Mouse (Mus musculus) frontal cortex, postnatal 14 days (tissue): ENCODE measurements around the gene Fpgs.

Source experiments
- DNase-seq, 2 experiments: peaks; one replicate each; pipeline ENCODE4 v3.0.0; 2022; ENCODE audit warnings: low spot score in 2 of 2

Fpgs gene

GRCm38 (mm10) chr2:32671907-32672595, 31.9 kb downstream of the Fpgs start:
- no peak for DNase-seq

- DNase-seq: no peak
Observed at GRCm38 (mm10) chr2:32671147-32671546, 32.8 kb downstream of the Fpgs start.

GRCm38 (mm10) chr2:32669876-32670275, 34.1 kb downstream of the Fpgs start:
- no peak for DNase-seq

- no peak for DNase-seq
Observed at GRCm38 (mm10) chr2:32668176-32668575, 35.8 kb downstream of the Fpgs start.

- DNase-seq: no peak
Observed at GRCm38 (mm10) chr2:32667775-32668174, 36.2 kb downstream of the Fpgs start.

- DNase-seq: no peak
Observed at GRCm38 (mm10) chr2:32665853-32666252, 38.1 kb downstream of the Fpgs start.

DNA sequence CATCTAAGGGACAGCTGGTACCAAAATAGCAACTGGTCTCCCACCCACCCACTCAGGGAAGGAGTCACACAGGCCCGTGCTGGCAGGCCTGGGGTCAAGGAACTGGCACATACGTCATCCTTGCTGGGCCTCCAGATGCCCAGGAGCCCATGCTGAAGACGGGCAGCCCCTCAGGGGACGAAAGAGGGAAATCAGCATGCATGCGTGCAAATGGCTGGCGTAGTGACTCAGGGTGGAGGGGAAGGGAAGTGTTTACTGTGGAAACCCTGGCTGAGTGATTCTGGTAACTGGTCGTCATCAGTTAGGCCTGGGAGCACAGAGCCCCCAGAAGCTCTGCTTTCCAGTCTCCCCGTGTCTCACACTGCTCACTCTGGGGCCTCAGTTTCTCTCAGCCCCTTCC, 38.6 kb downstream of the Fpgs start:
- no peak for DNase-seq

DNA sequence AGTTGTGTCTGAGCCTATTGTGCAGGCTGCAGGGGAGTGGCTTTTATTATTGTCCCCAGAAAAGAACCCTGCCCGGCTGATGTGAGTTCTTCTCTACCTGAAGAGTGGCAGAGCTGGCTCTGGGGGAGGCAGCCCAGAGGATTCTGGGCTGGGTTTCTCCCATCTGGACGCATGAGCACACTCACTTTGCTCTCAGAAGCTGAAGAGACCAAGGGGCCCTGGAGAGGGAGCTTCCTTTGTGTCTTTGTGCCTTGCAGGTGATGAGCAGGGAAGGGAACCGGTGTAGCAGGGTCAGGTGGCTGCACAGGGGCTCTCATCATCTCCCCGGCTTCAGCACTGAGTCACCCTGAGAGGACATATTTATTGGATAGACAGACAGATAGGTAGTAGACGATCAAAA, 41.7 kb downstream of the Fpgs start:
- DNase-seq: no peak

GRCm38 (mm10) chr2:32661509-32662107, 42.3 kb downstream of the Fpgs start:
- no peak for DNase-seq

DNA sequence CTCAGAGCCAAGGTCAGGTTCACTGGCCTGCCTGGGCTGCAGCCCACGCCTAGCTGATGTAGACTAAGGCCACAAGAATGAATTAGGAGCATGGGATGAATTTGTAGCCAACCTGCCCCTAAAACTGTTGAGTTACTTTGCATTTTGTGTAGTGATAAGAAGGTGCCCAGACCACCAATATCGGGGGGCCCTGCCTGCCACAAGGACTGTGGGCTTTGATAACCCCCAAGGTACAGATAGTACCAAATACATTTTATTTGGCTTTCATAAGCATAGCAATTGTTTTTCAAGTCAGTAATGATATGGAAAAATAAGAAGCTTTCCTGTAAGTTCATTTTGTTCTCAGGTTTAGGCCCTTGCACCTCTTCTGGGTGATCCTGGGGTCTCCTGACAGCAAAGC, 45.1 kb downstream of the Fpgs start:
- DNase-seq: no peak

- DNase-seq: no peak
Observed at GRCm38 (mm10) chr2:32655826-32656225, 48.1 kb downstream of the Fpgs start.

- no peak for DNase-seq
Observed at GRCm38 (mm10) chr2:32655394-32655744, 48.6 kb downstream of the Fpgs start.

DNA sequence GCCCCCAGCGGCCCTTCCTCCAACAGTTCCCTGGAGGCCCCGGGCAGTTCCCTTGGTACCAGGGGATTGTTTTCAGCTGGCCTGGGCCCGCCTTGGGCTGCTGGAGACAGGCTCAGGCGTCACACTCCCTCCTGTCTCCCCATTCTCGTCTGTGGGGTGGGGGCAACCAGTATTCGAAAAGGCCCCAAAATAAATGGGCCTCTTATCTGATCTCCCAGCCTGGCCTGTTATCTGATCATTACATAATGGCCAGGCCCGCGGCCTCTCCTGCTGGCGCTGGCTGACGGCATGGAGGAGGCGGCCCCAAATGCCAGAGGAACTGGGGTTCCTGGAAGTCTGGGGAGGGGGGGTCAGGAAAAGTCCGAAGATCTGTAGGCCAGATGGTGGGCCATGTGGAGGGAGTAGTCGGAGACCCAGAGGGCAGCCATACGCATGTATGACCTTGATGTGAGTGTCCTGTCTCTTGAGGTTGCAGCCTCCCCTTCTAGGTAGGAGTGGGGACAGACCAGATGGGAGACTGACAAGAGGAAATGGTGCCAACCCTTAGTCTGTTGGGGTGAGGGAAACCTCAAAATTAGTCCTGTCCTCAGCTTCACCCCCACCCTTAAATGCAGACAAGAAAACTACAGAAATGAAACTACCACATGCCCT, 49.1 kb downstream of the Fpgs start:
- DNase-seq: no peak

DNA sequence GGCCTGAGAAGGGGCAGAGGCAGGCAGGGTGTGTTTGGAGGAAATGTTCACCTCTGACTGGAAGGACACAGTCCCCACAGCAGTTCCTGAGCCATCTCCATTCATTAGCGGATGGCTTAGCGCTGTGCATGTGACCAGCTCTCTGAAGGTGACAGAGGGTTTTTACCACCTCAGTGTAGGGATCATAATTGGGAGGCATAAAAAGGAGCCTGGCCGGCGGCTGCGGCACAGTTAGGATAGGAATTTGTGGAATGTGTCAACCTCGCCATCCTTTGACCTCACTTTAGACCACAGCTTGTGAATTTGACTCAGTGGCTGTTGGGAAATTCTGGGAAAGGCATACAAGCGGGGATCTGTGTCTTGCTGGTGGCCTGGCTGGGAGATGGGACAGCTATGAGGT, 50.2 kb downstream of the Fpgs start:
- DNase-seq: no peak

DNA sequence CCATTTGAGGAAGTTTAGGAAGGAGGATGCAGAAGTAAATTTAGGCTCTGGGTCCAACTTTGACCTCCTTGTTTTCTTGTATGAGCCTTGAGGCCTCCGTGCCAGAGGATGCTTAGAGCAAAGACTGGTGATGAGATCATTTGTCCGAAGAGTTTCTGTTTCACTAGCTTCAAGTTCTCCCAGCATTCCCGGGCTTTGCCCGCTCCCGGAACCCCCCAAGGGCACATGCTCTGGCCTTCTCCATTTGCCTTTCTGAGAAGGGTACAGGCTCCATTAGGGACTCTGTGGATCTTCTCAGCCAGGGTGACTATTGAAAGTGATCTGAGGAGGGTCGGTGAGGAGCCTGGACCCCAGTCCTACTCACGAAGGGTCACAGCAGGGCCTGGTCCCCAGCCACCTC, 56.6 kb downstream of the Fpgs start:
- DNase-seq: no peak

GRCm38 (mm10) chr2:32646379-32647056, 57.4 kb downstream of the Fpgs start, which contains the start of gene Eng:
Eng (plus strand) TSS chr2:32646595.
- no peak for DNase-seq

GRCm38 (mm10) chr2:32645647-32646046, 58.3 kb downstream of the Fpgs start:
- DNase-seq: no peak

- no peak for DNase-seq
Observed at GRCm38 (mm10) chr2:32644799-32645475, 59.0 kb downstream of the Fpgs start.

DNA sequence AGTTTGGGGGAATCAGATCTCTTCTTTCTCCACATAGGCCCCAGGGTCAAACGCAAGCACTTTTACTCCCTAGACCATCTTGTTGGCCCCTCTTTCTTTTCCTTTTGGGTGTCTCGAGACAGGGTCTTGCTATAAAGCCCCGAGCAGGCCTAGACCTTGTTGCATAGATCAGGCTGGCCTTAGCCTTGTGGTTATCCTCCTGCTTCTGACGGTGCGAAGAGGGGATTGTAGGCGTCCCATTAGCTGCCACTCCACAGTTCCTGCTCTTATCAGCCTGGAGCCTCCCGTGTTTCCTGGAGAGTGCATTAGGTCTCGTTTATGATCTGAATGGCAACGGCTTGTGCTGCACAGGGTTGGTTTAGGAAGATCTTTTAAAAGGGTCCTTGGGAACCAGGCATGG, 59.9 kb downstream of the Fpgs start:
- no peak for DNase-seq

DNA sequence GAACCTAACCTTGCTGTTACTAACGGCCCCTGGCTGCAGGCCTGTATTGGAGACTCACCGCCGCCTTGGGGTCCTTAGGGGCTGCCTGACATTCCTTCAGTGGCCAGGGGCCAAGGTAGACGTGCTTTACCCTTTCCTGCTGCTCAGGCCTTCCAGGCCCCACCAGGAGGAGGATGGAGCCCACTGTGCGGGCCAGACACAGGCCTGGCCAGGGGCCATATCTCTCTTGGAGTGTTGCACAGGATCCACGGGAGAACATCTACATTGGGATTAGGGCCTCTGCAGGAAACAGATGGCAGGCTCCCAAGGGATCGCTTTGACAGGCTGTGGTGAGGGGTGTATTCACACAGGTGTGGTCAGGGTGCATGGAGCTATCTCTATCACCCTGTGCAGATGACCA, 61.1 kb downstream of the Fpgs start:
- no peak for DNase-seq

- DNase-seq: no peak
Observed at GRCm38 (mm10) chr2:32641810-32642209, 62.1 kb downstream of the Fpgs start.

DNA sequence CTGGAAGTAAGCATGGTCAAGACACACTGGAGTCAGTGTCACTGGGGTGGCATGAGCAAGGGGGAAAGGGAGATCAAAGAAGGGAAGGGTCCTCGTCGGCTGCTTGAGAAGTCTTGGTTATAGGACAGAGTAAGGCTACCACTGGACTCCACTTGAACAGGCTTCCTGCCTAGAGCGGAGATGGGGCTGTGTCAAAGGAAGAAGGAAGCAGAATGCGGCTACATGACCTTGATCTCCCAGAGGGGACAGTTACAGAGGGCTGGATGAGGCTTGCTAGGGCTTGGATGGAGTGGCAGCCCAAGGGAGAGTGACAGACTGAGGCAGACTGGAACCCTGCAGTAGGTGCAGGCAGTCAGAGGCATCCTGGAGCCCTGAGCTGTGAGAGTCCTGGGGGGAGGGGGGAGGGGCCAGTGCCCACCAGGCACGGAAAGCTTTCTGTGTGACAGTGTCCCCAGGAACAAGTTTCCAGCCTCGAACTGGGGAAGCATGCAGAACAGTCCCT, 63.3 kb downstream of the Fpgs start:
- no peak for DNase-seq
